Mouse (Mus musculus) adrenal gland, adult 2 months (tissue): Measurements from ENCODE around the gene Pcsk6. TPM values are rescaled to one million over a fixed set of nuclear protein-coding genes. Genes with fewer than 3 reads are reported as not detected.

Source experiments
- polyA plus RNA-seq: library from polyadenylated mRNA; depleted of rRNA; stranded (reverse); fragments of >200 nt; gene quantifications from 2 replicates; pipeline ENCODE4 v1.2.3, GENCODE M21; 2012; rRNA removed
- total RNA-seq, 2 experiments: library from RNA; stranded (reverse); gene quantifications; 2 replicates each; pipeline ENCODE4 v1.2.3; 2021

Gene Pcsk6
- total and polyA plus RNA-seq, 3 experiments, result 7.0 to 34.8 (median 23.0) TPM

Other genes starting within 250 kb of the Pcsk6 start
- 10 to 100 TPM; 17.2 to 24.4 TPM for gene Tarsl2, start 216.8 kb upstream of the Pcsk6 start, total RNA-seq
- gene Tarsl2, start 216.8 kb upstream of the Pcsk6 start, polyA plus RNA-seq, result 7.9 and 8.0 TPM in 2 replicates
- gene Tm2d3, start 170.6 kb upstream of the Pcsk6 start, total RNA-seq, result 10 to 100 TPM; 69.7 to 71.2 TPM
- gene Tm2d3, start 170.6 kb upstream of the Pcsk6 start, polyA plus RNA-seq, result 99.5 and 109 TPM in 2 replicates
- gene Gm45213, start 181.9 kb downstream of the Pcsk6 start, total RNA-seq, result not detected
- not detected in 2 replicates for gene Gm45213, start 181.9 kb downstream of the Pcsk6 start, polyA plus RNA-seq
- gene Snrpa1, start 197.3 kb downstream of the Pcsk6 start, total RNA-seq, result 10 to 100 TPM; 29.9 to 32.6 TPM
- gene Snrpa1, start 197.3 kb downstream of the Pcsk6 start, polyA plus RNA-seq, result 1.1 and 3.3 TPM in 2 replicates
- gene Selenos, start 217.9 kb downstream of the Pcsk6 start, total RNA-seq, result 100 to 1,000 TPM in 1 of 2 experiments, 10 to 100 TPM in 1; 79.6 to 100 TPM
- 163 and 188 TPM in 2 replicates for gene Selenos, start 217.9 kb downstream of the Pcsk6 start, polyA plus RNA-seq
- 10 to 100 TPM; 12.6 to 17.0 TPM for gene Chsy1, start 247.8 kb downstream of the Pcsk6 start, total RNA-seq
- gene Chsy1, start 247.8 kb downstream of the Pcsk6 start, polyA plus RNA-seq, result 3.2 and 4.1 TPM in 2 replicates